Mouse (Mus musculus): ENCODE measurements at regions not wholly inside any gene's neighbourhood (a gene's known extent, or its start where the extent isn't known, plus 50 kb on each side); places are given as distances from the start of the nearest gene placed in this dataset.

DNA sequence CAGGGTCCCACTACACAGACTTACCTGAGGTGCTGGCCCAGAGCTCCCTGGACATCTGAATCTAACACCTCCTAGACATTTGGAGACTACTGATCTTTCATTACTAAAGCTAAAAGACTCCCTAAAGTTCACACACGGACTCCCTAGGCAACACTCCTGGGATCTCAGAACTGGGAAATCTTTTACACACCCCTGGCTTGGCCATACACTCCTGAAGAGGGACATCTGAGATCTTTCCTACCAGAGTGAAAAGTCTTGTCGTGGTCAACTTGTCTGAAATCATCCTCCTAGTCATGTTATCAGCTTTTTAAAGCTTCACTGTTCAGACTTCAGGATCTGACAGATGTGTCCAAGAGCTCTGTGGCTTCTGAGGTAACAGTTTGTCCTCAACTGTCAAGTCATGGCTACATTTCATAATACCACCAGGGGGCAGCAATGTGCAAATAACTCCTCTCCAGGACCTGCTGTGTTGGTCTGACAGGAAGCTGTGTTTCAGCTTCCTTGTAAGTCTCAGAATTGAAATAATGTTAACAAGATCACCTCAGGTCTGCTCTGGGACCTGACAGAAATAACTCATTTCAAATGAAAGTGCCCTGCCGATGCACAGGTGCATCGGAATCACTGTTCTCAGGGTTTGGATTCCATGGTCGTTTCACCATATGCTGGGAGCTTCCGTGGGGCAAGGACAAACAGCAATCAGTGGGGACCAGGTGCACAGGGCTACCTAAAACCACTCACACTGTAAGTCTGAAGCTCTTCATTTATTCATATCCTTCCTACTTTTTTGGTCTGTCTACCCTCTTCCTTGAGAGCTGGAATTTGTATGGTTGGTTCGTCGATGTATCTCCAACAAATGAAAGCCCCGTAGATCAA lies 92.3 kb upstream of the C1qtnf7 start:
- DNase-seq (ENCODE audit: low spot score in 2 of 2), result peak; percentile 46 to 76

DNA sequence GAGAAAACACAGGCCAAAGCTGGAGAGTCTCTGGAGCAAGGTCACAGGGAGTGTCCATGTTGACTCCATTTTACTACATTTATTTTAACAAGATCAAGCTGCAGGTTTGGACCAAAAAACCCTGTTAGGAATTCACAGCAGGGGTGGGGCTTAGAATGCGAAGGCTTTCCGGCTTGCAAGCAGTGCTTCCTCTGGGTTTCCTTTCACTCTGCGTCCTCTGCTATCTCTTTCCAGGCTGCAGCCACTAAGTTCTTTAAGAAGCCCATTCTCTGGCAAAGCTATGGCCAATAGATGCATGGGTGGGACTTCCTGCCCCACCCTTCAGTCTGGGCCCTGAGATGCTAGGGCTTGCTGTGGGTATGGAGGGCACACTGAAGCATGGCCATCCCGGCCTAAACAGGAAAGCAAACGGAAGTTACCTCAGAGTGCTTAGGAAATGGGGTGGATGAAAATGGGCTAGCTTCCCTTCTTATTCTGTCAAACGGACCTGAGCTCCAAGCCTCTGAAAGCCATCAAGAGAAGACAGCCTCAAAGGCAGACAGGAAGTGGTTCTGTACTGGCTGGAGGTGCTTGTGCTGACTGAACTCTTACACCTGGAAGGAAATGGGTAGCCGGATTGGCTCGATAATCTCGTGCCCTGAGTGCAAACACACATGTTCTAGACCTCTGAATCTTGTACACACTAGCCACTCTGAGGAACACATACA lies 90.6 kb upstream of the C1qtnf7 start:
- peak; percentile 12 to 15 for DNase-seq (ENCODE audit: low spot score in 2 of 2)

DNA sequence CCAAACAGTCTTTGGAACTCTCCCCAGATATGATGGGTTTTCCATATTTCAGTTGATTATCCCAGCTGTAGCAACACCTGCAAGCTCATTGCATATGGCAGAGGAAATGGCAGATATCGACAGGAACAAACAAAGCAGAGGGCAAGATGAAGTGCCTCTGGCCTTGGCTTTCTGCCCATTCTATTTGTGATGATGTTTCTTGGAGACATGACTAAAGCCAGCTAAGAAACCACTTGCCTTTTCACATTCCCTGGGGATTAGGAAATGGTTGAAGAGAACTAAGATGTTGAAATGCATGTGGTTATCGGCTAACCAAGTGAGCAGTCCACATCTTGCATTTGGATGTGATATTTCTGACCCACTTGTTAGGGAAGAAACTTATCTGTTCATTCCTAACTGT lies 82.0 kb upstream of the C1qtnf7 start:
- DNase-seq (ENCODE audit: low spot score in 2 of 2), result no peak

DNA sequence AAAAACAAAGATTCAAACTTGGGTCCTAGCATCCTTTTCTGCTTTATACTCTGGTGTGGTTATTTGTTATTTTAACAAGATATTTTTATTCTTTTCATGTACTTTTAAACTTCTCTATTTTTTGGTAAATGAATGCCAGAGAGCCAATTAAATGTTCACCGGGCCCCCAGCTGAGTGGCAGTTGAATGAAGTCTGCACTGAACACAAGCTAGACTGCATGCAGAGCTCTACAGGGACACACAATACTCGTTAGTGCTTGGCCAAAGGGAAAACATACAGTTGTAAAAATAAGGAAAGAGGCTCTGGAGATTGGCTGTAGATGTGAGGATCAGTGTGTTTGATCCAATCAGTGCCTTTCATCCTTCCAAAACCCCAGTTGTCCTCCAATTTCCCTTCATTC lies 76.1 kb upstream of the C1qtnf7 start:
- no peak for DNase-seq (ENCODE audit: low spot score in 2 of 2)

DNA sequence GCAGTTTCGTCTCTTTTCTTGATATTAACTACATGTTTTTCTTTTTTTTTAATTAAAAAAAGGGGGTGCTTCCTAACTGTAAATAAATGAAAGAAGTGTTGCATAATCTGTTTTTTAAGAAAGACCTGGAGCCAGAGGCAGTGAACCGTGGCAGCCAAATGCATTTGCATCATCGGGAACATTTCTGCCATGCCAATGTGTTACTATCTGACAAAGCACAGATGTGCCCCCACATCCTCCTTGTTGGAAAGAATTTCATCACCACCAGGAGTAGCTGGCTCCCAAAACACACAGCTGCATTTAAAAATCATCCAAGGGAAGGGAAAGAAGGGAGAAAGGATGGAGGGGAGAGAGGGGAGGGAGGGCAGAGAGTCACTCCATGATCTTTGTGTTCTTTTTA lies 74.0 kb upstream of the C1qtnf7 start:
- DNase-seq (ENCODE audit: low spot score in 2 of 2), result no peak

DNA sequence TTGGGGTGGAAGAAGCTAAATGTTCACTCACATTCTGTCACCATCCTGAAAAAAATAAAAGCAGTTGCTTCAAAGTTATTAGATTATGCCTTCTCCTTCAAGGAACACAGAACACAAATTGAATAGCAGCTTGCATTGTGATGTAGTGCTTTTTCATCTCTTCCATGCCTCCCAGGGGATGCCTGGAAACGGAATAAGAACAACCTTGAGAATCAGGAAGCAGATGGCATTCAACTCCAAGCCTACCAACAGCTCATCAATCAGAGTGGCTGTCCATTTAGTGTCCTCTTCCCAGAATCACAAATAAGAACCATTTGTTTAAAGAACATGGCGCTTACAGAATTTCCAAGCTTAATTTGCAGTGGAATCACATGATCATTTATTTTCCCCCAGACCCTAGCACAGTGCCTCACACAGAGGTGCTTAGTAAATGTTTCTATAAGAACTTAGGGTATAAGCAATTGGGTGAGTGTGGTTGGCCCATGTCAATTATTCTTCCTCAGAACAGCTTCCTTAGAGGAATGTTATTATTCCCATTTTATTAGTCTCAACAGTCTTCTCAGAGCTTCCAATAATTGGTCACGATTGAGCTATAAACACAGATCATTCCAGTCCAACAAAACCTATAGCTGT lies 70.6 kb upstream of the C1qtnf7 start:
- no peak for DNase-seq (ENCODE audit: low spot score in 2 of 2)

DNA sequence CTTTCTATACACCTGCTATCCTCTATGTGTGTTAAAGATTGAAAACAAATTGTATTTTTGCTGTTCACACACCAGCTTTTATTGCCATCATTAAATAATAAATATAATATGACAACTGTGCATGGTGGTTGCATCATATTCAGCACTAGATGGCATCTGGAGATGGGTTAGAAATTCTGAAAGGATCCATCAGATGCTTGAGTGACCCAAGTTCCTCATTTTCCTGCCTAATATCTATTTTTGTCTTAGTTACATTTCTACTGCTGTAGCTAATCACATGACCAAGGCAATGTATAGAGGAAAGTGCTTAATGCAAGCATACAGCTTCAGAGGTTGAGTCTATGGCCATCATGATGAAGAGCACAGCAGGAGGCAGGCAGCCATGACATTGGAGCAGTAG lies 69.7 kb upstream of the C1qtnf7 start:
- DNase-seq (ENCODE audit: low spot score in 2 of 2), result no peak

DNA sequence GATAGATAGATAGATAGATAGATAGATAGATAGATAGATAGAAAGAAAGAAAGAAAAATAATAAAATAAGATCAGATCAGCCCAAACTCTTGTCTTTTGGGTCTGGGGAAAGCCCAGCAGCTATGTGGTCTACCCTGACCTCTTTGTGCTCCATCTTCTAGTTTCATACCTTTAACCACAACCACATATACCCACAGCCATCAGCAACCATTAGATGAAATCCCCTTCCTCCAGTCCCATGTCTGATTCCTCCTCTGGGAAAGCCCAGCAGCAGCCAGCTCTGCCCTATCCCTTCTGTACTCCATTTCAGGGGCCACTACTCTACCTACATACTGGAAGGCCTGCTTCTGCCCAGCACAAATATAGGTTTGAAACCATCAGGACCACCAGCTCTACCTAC lies 69.0 kb upstream of the C1qtnf7 start:
- no peak for DNase-seq (ENCODE audit: low spot score in 2 of 2)

DNA sequence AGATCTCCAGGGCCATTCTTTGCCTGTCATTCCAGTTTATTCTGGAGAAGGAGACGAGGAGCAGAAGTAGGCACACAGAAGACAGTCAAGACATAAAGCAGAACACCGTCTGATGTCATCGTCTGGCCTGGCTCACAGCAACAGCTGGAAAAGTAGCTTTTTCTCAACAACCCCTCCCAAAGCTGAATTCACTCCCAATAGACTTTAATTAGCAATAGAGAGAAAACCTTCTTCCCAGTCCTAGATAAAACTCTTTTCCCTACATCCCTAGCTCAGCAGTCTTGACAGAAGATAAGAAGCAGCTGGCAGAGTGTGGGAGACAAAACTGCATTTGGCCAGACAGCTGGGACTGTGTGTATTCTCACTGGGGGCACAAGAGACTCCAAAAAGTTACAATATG lies 59.3 kb upstream of the C1qtnf7 start:
- DNase-seq (ENCODE audit: low spot score in 2 of 2), result no peak

DNA sequence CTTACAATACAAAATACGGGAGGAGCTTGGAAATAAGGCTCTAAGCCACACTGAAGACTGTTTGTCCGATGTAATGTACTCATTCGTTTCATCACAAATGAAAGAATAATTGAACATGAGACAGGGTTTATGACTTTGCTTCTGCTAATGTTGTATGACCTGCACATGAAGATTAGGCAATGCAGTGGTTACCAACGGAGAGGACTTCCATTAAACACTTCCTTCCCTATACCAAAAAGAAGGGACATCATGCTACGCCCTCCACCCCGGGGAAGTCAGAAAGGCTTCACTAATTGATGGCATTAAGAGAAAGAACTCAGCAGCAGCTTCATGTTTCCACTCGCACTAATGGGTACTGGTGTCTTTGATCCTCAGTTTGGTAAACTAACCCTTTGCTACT lies 57.6 kb upstream of the C1qtnf7 start:
- no peak for DNase-seq (ENCODE audit: low spot score in 2 of 2)

DNA sequence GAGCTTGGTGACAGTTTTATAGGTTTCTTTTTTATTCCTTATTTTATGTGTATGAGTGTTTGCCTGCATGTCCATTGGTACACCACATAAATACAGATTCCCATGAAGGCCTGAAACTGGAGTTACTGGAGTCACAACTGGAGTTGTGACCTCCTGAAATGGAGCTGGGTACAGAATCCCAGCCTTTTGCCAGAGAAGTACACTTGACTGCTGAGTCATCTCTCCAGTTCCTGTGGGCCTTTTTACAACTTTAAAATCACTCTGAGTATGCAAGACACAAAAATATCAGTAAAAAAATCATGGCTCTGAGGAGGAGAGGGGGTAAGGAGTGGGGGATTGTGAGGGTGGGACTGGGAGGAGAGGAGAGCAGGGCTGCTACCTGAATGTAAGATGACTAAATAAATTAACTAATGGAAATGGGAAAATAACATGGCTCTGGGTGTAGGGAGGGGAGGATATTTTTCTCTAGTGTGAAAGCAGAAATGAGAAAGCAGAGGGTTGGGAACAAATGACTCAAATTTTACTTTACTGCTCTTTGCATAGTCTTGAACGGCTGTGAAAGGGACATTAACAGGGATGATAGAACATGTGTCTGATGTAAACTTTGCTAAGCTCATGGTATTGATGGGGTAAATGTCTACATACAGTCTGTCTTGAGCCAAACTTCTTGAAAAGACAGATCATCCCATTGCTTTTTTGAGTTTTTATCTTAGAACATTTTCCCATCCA lies 53.2 kb upstream of the C1qtnf7 start:
- DNase-seq (ENCODE audit: low spot score in 2 of 2), result no peak

Data from thymus, postnatal 10 days (tissue).